Mouse (Mus musculus): Measurements from ENCODE around the gene Prkg1. TPM values are rescaled to one million over a fixed set of nuclear protein-coding genes. Genes with fewer than 3 reads are reported as not detected.

Gene Prkg1
- polyA plus RNA-seq (2014; fragmentation: Illumina TruSeq; extraction: RNeasy Lipid Tissue Mini Kit (QIAGEN cat#74804); ENCODE audit: low read depth, low replicate concordance), result 13.8 TPM

DNA sequence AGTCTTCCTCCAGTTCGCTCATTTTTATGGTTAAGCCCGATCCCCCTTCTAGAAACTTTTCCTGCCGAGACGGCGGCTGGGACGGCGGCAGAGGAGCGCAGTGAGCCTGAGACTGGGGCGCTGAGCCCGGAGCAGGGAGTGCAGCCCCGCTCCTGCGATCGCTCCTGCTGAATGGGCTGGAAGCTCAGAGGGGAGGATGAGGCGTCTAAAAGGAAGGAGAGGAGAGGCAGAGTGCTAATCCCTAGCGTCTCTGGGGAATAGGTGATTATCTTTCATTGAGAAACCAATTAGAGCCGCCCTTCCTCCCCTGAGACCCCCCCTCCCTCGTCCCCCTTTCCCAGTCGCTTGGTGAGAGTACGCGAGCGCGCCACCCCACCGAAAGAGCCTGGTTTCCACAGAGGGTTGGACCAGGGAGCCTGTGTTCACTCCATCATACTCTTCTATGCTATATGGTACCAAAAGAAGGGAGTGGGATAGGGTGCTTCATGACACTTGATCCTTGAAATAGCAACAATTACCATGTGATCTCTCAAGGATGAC is at the start of gene Prkg1:
Gene Prkg1 (minus strand): TSS at position 233 of the 540 bp plus-strand sequence.

DNA sequence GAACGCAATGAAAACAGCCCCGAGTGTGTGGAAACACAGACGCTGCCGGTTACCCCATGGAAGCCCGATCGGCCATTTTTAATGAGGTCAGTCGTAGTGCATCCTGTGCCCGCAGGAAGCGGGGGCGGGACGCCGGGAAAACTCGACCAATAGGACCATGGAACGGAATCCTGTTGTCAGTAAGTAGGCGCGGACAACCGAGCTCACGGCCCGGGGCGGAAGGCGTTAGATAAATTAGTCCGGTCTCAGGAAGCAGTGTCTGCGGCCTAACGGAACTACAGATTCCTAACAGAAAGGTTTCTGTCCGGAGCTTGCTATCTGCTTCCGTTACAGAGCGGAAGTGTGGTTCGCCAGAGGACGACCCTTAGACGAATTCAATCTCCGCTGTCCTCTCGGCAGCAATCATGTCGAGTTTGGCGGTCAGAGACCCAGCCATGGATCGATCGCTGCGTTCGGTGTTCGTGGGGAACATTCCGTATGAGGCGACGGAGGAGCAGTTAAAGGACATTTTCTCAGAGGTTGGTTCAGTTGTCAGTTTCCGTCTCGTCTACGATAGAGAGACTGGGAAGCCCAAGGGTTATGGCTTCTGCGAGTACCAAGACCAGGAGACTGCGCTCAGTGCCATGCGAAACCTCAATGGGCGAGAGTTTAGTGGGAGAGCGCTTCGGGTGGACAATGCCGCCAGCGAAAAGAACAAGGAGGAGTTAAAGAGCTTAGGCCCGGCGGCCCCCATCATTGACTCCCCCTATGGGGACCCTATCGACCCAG is 682.0 kb downstream of the Prkg1 start, which contains the start of gene Cstf2t:
Gene Cstf2t (plus strand): TSS at position 176 of the 768 bp plus-strand sequence.

DNA sequence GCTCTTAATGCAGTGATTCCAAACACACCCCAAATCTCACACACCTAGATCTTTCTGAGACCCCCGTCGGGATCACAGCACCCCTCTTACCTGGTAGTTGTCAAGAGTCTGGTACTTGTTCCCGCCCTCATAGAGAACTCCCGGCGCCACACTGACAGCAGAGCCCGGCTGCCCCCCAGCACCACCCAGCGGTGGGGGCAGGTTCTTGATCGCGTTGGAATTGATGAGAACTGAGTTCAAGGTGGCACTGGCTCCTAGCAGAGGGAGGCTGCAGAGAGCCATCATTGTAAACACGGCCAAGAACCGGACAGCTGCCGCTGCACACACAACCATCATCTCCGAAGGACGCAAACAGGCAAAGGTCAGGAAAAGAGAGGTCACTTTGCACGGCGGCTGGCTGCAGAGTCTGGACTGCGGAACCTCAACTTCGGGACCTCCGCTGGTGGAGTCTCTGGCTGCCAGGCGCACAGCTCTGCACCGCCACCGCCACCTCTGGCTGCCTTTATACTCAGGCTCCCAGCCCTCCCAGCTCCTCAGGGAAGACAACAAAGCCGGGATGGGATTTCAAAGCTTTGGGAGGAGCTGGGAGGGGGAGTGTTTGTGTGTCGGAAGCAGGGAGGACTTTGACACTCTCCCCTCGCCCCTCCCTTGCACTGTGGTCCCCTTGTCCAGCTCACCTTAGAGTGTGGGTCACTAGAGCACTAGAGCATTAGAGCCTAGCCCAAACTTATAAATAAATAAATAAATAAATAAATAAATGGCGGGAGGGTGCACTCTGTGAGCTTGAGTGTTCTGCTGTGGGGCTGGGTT is 1215.6 kb downstream of the Prkg1 start, which contains the start of gene Dkk1:
Gene Dkk1 (minus strand): TSS at position 622 of the 810 bp plus-strand sequence.

Other genes starting within 250 kb of the Prkg1 start
- 57.0 TPM for gene A1cf, start 103.7 kb upstream of the Prkg1 start, polyA plus RNA-seq (2014; fragmentation: Illumina TruSeq; extraction: RNeasy Lipid Tissue Mini Kit (QIAGEN cat#74804); ENCODE audit: low read depth, low replicate concordance)

Data from sigmoid colon, adult 10 weeks (tissue).